Mouse (Mus musculus): ENCODE measurements around the gene Myom3. TPM values are rescaled to one million over a fixed set of nuclear protein-coding genes. Genes with fewer than 3 reads are reported as not detected.
A peak's percentile ranks its signal among the peaks of the same experiment; 100 is the strongest.
"Not testable (repeated sequence)": the region's sequence is repeated elsewhere in the genome, so short reads cannot be mapped to it uniquely, and the experiment has no call there.

The Myom3 gene
- 3.0 and 3.3 TPM in 2 replicates for polyA plus RNA-seq (2015; fragmentation: Nextera tagmentation; extraction: Ambion mirVana)

- WGBS: 48% methylated on average over 10 of the region's 10 CpGs
- H3K4me1 ChIP-seq (ENCODE audit: insufficient read depth, low read depth, low read length): no peaks in the 10 kb centered on the region
- ATAC-seq: no peak
Measured at GRCm38 (mm10) chr4:135759356-135759976, at the start of gene Myom3. Myom3 (plus strand) TSS chr4:135759715.

DNA sequence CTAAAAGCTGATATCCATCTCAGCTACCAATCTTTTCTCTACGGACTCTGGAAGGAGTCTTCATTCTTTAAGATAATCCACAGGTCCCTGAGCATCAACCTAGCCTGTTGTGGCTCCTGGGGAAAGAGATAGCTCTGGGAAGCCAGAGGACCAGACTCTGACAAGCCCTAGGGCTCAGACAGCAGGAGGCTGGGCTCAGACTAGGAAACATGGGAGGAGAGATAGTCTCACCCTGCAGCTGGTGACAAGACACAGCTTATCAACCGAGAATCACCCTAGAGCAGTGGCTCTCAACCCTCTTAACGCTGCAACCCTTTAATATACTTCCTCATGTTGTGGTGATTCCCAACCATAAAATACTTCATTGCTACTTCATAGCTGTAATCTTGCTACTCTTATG lies 49.1 kb upstream of the Myom3 start:
- DNase-seq (ENCODE audit: low spot score) (no peak), ATAC-seq (no peak)
- H3K27ac ChIP-seq (ENCODE audit: low read length): no peak overlapping the region
- H3K27me3 ChIP-seq (replicated peaks; ENCODE audit: insufficient read depth, low read length): no peaks in the 10 kb centered on the region
- H3K4me2 ChIP-seq (replicated peaks; ENCODE audit: low read depth, low read length): no peak overlapping the region
- no peak for TF ChIP-seq CTCF (IDR thresholded peaks at IDR 0.05)
- TF ChIP-seq EP300 (IDR thresholded peaks at IDR 0.05): no peak
- no peaks in the 10 kb centered on the region for H3K36me3 ChIP-seq (ENCODE audit: insufficient read depth, low read length)
- H3K4me3 ChIP-seq (ENCODE audit: low read depth, low read length): no peak overlapping the region
- no peak overlapping the region for H3K9ac ChIP-seq (replicated peaks; ENCODE audit: low read depth)
- no peaks in the 10 kb centered on the region for H3K9me3 ChIP-seq (ENCODE audit: low read length)
- no peaks in the 10 kb centered on the region for H3K4me1 ChIP-seq (ENCODE audit: insufficient read depth, low read depth, low read length)
- 79% methylated on average over 3 of the region's 3 CpGs for WGBS

More at GRCm38 (mm10) chr4:135759356-135759976, at the start of gene Myom3:
- no peak within 1 kb of the TSS for H3K4me3 ChIP-seq (ENCODE audit: low read depth, low read length)
- TF ChIP-seq EP300 (IDR thresholded peaks at IDR 0.05) (no peak), CTCF (IDR thresholded peaks at IDR 0.05) (no peak)
- DNase-seq (ENCODE audit: low spot score): no peak
- H3K27me3 ChIP-seq (replicated peaks; ENCODE audit: insufficient read depth, low read length): no peaks in the 10 kb centered on the region
- H3K4me2 ChIP-seq (replicated peaks; ENCODE audit: low read depth, low read length): no peak within 1 kb of the TSS
- no peaks in the 10 kb centered on the region for H3K9me3 ChIP-seq (ENCODE audit: low read length)
- no peak within 1 kb of the TSS for H3K27ac ChIP-seq (ENCODE audit: low read length)
- H3K36me3 ChIP-seq (ENCODE audit: insufficient read depth, low read length): no peaks in the 10 kb centered on the region
- H3K9ac ChIP-seq (replicated peaks; ENCODE audit: low read depth): no peak within 1 kb of the TSS

DNA sequence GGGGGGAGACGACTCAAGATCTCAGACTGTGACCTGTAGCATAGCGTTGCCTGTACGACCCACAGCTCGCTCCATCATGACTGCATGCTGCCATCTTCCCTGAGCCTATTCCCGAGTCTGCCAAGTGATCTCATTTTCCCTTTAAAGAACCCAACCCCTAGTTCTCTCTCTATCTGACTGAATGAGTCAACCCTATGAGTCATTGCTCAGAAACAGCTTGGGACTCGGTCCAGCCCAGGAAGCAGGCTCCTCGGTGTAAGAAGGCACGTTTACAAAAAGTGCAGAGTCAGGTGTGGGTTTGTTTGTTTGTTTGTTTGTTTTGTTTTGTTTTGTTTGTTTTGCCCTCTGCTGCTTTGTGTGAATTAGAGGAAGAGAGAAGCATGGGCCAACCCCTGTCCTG lies 44.7 kb upstream of the Myom3 start:
- Histone ChIP-seq H3K27ac (ENCODE audit: low read length) (no peak overlapping the region), H3K4me3 (ENCODE audit: low read depth, low read length) (no peak overlapping the region), H3K9ac (replicated peaks; ENCODE audit: low read depth) (no peak overlapping the region), H3K4me1 (ENCODE audit: insufficient read depth, low read depth, low read length) (no peaks in the 10 kb centered on the region), H3K27me3 (replicated peaks; ENCODE audit: insufficient read depth, low read length) (no peaks in the 10 kb centered on the region), H3K4me2 (replicated peaks; ENCODE audit: low read depth, low read length) (no peak overlapping the region), H3K9me3 (ENCODE audit: low read length) (no peaks in the 10 kb centered on the region), H3K36me3 (ENCODE audit: insufficient read depth, low read length) (no peaks in the 10 kb centered on the region)
- no peak for DNase-seq (ENCODE audit: low spot score)
- TF ChIP-seq EP300 (IDR thresholded peaks at IDR 0.05) (no peak), CTCF (IDR thresholded peaks at IDR 0.05) (no peak)
- ATAC-seq: no peak
- WGBS: 66% methylated on average over 7 of the region's 8 CpGs

GRCm38 (mm10) chr4:135716438-135716837 lies 43.1 kb upstream of the Myom3 start:
- not testable (repeated sequence) for H3K36me3 ChIP-seq (ENCODE audit: insufficient read depth, low read length); ATAC-seq; H3K9ac ChIP-seq (replicated peaks; ENCODE audit: low read depth); H3K4me1 ChIP-seq (ENCODE audit: insufficient read depth, low read depth, low read length); H3K4me2 ChIP-seq (replicated peaks; ENCODE audit: low read depth, low read length); DNase-seq (ENCODE audit: low spot score); H3K9me3 ChIP-seq (ENCODE audit: low read length); H3K4me3 ChIP-seq (ENCODE audit: low read depth, low read length); H3K27me3 ChIP-seq (replicated peaks; ENCODE audit: insufficient read depth, low read length); H3K27ac ChIP-seq (ENCODE audit: low read length)
- 94% methylated on average over 11 of the region's 11 CpGs for WGBS

DNA sequence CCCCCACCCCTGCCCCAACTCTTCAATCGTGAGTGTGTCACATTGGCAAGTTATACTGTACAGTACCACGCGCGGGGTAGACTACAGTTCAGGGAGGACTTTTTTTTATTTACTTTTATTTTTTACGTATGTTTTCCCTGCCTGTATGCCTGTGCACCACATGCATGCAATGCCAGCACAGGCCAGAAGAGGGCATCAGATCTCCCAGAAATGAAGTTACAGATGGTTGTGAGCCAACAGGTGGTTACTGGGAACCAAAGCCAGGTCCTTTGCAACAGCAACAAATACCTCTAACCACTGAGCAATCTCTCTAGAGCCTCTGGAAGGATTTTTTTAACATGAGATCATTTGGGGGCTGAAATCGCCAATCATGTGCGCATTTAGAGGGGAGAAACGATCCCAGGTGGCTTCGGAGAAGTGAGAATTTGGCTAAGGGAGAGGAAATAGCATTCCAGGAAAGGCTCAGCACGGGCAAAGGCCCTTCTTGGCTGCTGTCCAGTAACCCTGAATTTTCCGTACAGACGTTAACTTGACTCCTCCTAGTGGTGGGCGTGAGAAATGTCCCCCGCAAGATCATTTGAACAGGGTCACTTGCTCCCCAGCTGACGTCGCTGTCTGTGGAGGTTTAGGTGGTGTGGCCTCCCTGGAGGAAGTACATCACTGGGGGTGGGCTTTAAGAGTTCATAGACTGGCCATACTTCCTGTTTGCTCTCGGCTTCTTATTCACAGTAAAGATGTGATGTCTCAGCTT lies 36.8 kb upstream of the Myom3 start:
- Histone ChIP-seq H3K36me3 (ENCODE audit: insufficient read depth, low read length) (no peaks in the 10 kb centered on the region), H3K4me2 (replicated peaks; ENCODE audit: low read depth, low read length) (no peak overlapping the region), H3K9me3 (ENCODE audit: low read length) (no peaks in the 10 kb centered on the region), H3K4me1 (ENCODE audit: insufficient read depth, low read depth, low read length) (no peaks in the 10 kb centered on the region), H3K27me3 (replicated peaks; ENCODE audit: insufficient read depth, low read length) (no peaks in the 10 kb centered on the region), H3K9ac (replicated peaks; ENCODE audit: low read depth) (no peak overlapping the region), H3K4me3 (ENCODE audit: low read depth, low read length) (no peak overlapping the region), H3K27ac (ENCODE audit: low read length) (no peak overlapping the region)
- ATAC-seq (no peak), DNase-seq (ENCODE audit: low spot score) (peak; percentile 19)
- WGBS: 60% methylated on average over 17 of the region's 17 CpGs
- TF ChIP-seq CTCF (IDR thresholded peaks at IDR 0.05) (peak; percentile 44), EP300 (IDR thresholded peaks at IDR 0.05) (no peak)

DNA sequence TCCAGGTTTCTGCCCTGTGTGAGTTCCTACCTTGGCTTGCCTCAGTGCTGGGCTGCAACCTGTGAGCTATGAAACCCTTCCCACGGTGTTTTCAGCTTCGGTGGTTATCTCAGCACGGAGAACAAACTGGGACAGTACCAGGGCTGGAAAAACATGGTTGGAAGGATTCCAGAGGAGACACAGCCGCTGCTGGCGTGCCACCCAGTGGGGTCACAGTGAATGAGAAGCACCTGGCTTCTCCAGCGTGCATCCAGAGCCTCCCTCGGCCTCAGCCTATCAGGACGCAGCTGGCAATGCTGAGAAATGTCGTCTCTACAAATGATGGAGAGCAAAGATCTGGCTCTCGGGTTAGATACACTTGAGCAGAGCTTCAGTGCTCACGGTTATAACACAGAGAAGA lies 33.1 kb upstream of the Myom3 start:
- Histone ChIP-seq H3K9ac (replicated peaks; ENCODE audit: low read depth) (no peak overlapping the region), H3K4me3 (ENCODE audit: low read depth, low read length) (no peak overlapping the region), H3K9me3 (ENCODE audit: low read length) (no peaks in the 10 kb centered on the region), H3K4me1 (ENCODE audit: insufficient read depth, low read depth, low read length) (no peaks in the 10 kb centered on the region), H3K27me3 (replicated peaks; ENCODE audit: insufficient read depth, low read length) (no peaks in the 10 kb centered on the region), H3K36me3 (ENCODE audit: insufficient read depth, low read length) (no peaks in the 10 kb centered on the region), H3K4me2 (replicated peaks; ENCODE audit: low read depth, low read length) (no peak overlapping the region), H3K27ac (ENCODE audit: low read length) (no peak overlapping the region)
- DNase-seq (ENCODE audit: low spot score) (no peak), ATAC-seq (no peak)
- 62% methylated on average over 11 of the region's 11 CpGs for WGBS
- TF ChIP-seq EP300 (IDR thresholded peaks at IDR 0.05) (no peak), CTCF (IDR thresholded peaks at IDR 0.05) (no peak)

All from lung, postnatal 0 days (tissue).